Mouse (Mus musculus): ENCODE measurements around the gene Lsamp.

- TF ChIP-seq EP300 (IDR thresholded peaks at IDR 0.05; ENCODE audit: low read depth) (no peak), CTCF (IDR thresholded peaks at IDR 0.05; ENCODE audit: low read depth) (no peak)
Observed at GRCm38 (mm10) chr16:42048138-42048537, 2064.0 kb downstream of the Lsamp start.
